Mouse (Mus musculus): ENCODE data around the gene Baiap2. TPM values are rescaled to one million over a fixed set of nuclear protein-coding genes. Genes with fewer than 3 reads are reported as not detected.

Gene Baiap2
- polyA plus RNA-seq, 1 experiment from 2014 or later, result 15.3 TPM

GRCm38 (mm10) chr11:119982236-119982635 lies 39.7 kb downstream of the Baiap2 start:
- Histone ChIP-seq H3K36me3 (peaks cover 3% of the 10 kb centered on the region; the same call in 1 of the 2 replicates), H3K4me3 (no peak overlapping the region), H3K9me3 (no peaks in the 10 kb centered on the region), H3K27ac (no peak overlapping the region), H3K4me2 (replicated peaks) (no peak overlapping the region), H3K9ac (no peak overlapping the region), H3K27me3 (no peaks in the 10 kb centered on the region), H3K4me1 (no peaks in the 10 kb centered on the region)
- no peak for ATAC-seq (ENCODE audit: insufficient number of reproducible peaks, insufficient read depth, low FRiP score, low TSS enrichment)
- 90% methylated on average over 3 of the region's 3 CpGs for whole genome bisulfite sequencing

- Histone ChIP-seq H3K4me3 (no peak overlapping the region), H3K27me3 (no peaks in the 10 kb centered on the region), H3K36me3 (peaks cover 3% of the 10 kb centered on the region; the same call in 1 of the 2 replicates), H3K27ac (no peak overlapping the region), H3K4me1 (no peaks in the 10 kb centered on the region), H3K4me2 (replicated peaks) (no peak overlapping the region), H3K9ac (no peak overlapping the region), H3K9me3 (no peaks in the 10 kb centered on the region)
- ATAC-seq (ENCODE audit: insufficient number of reproducible peaks, insufficient read depth, low FRiP score, low TSS enrichment), result no peak
- WGBS, result 90% methylated on average over 2 of the region's 2 CpGs
Measured at GRCm38 (mm10) chr11:119983151-119983550, 40.6 kb downstream of the Baiap2 start.

GRCm38 (mm10) chr11:119986751-119987425 lies 44.3 kb downstream of the Baiap2 start:
- H3K4me3 ChIP-seq, result no peak overlapping the region
- H3K27ac ChIP-seq, result no peak overlapping the region
- 83% methylated on average over 9 of the region's 9 CpGs for WGBS
- H3K4me1 ChIP-seq, result peaks cover 25% of the 10 kb centered on the region
- H3K36me3 ChIP-seq, result peaks cover 3% of the 10 kb centered on the region; the same call in 1 of the 2 replicates
- no peaks in the 10 kb centered on the region for H3K9me3 ChIP-seq
- H3K4me2 ChIP-seq (replicated peaks), result no peak overlapping the region
- ATAC-seq (ENCODE audit: insufficient number of reproducible peaks, insufficient read depth, low FRiP score, low TSS enrichment), result no peak
- H3K27me3 ChIP-seq, result no peaks in the 10 kb centered on the region
- no peak overlapping the region for H3K9ac ChIP-seq

- Histone ChIP-seq H3K4me1 (peaks cover 25% of the 10 kb centered on the region), H3K4me2 (replicated peaks) (no peak overlapping the region), H3K27ac (no peak overlapping the region), H3K9ac (no peak overlapping the region), H3K36me3 (peaks cover 3% of the 10 kb centered on the region; the same call in 1 of the 2 replicates), H3K4me3 (no peak overlapping the region), H3K9me3 (no peaks in the 10 kb centered on the region), H3K27me3 (no peaks in the 10 kb centered on the region)
- 86% methylated on average over 7 of the region's 7 CpGs for WGBS
- ATAC-seq (ENCODE audit: insufficient number of reproducible peaks, insufficient read depth, low FRiP score, low TSS enrichment), result no peak
Measured at GRCm38 (mm10) chr11:119987876-119988275, 45.3 kb downstream of the Baiap2 start.

- no peak for ATAC-seq (ENCODE audit: insufficient number of reproducible peaks, insufficient read depth, low FRiP score, low TSS enrichment)
- no peak overlapping the region for H3K4me3 ChIP-seq
- no peak overlapping the region for H3K9ac ChIP-seq
- H3K27ac ChIP-seq, result 0 out of 2 replicates have a peak overlapping the region, but pooled peaks have one; percentile 36
- 91% methylated on average over 7 of the region's 7 CpGs for WGBS
- H3K4me2 ChIP-seq (replicated peaks), result no peak overlapping the region
- no peaks in the 10 kb centered on the region for H3K9me3 ChIP-seq
- H3K27me3 ChIP-seq, result no peaks in the 10 kb centered on the region
- peaks cover 25% of the 10 kb centered on the region for H3K4me1 ChIP-seq
- peaks cover 3% of the 10 kb centered on the region for H3K36me3 ChIP-seq
Measured at GRCm38 (mm10) chr11:119988391-119988790, 45.8 kb downstream of the Baiap2 start.

- Histone ChIP-seq H3K4me1 (peaks cover 25% of the 10 kb centered on the region), H3K9ac (no peak overlapping the region), H3K36me3 (peaks cover 5% of the 10 kb centered on the region; the same call in 1 of the 2 replicates), H3K27me3 (no peaks in the 10 kb centered on the region), H3K9me3 (no peaks in the 10 kb centered on the region), H3K4me3 (no peak overlapping the region), H3K4me2 (replicated peaks) (no peak overlapping the region), H3K27ac (peak overlapping the region; percentile 51; the same call in 1 of the 2 replicates)
- ATAC-seq (ENCODE audit: insufficient number of reproducible peaks, insufficient read depth, low FRiP score, low TSS enrichment), result peak; percentile 54; the same call in 1 of the 2 replicates
- 34% methylated on average over 10 of the region's 10 CpGs for WGBS
Measured at GRCm38 (mm10) chr11:119989115-119989564, 46.6 kb downstream of the Baiap2 start.

- H3K9me3 ChIP-seq, result no peaks in the 10 kb centered on the region
- H3K27ac ChIP-seq, result no peak overlapping the region
- ATAC-seq (ENCODE audit: insufficient number of reproducible peaks, insufficient read depth, low FRiP score, low TSS enrichment), result no peak; the same call in 1 of the 2 replicates
- H3K9ac ChIP-seq, result no peak overlapping the region
- H3K36me3 ChIP-seq, result peaks cover 13% of the 10 kb centered on the region
- H3K4me1 ChIP-seq, result peaks cover 25% of the 10 kb centered on the region
- 51% methylated on average over 10 of the region's 10 CpGs for WGBS
- no peak overlapping the region for H3K4me3 ChIP-seq
- H3K4me2 ChIP-seq (replicated peaks), result no peak overlapping the region; the same call in 1 of the 2 replicates
- no peaks in the 10 kb centered on the region for H3K27me3 ChIP-seq
Measured at GRCm38 (mm10) chr11:119990658-119991337, 48.2 kb downstream of the Baiap2 start.

GRCm38 (mm10) chr11:119991338-119991678 lies 48.7 kb downstream of the Baiap2 start:
- Histone ChIP-seq H3K4me2 (replicated peaks) (no peak overlapping the region; the same call in 1 of the 2 replicates), H3K27me3 (no peaks in the 10 kb centered on the region), H3K4me1 (peaks cover 25% of the 10 kb centered on the region), H3K36me3 (peaks cover 16% of the 10 kb centered on the region), H3K27ac (no peak overlapping the region), H3K4me3 (no peak overlapping the region), H3K9me3 (no peaks in the 10 kb centered on the region), H3K9ac (no peak overlapping the region)
- WGBS, result 16% methylated on average over 10 of the region's 10 CpGs
- peak; percentile 65 for ATAC-seq (ENCODE audit: insufficient number of reproducible peaks, insufficient read depth, low FRiP score, low TSS enrichment)

- no peak overlapping the region for H3K27ac ChIP-seq
- H3K4me3 ChIP-seq, result no peak overlapping the region
- WGBS, result 92% methylated on average over 16 of the region's 16 CpGs
- H3K36me3 ChIP-seq, result peaks cover 43% of the 10 kb centered on the region
- no peaks in the 10 kb centered on the region for H3K4me1 ChIP-seq
- H3K27me3 ChIP-seq, result no peaks in the 10 kb centered on the region
- H3K4me2 ChIP-seq (replicated peaks), result no peak overlapping the region
- no peak for ATAC-seq (ENCODE audit: insufficient number of reproducible peaks, insufficient read depth, low FRiP score, low TSS enrichment)
- H3K9me3 ChIP-seq, result no peaks in the 10 kb centered on the region
- H3K9ac ChIP-seq, result no peak overlapping the region
Measured at GRCm38 (mm10) chr11:119997351-119997750, 54.8 kb downstream of the Baiap2 start.

GRCm38 (mm10) chr11:120002041-120002440 lies 59.5 kb downstream of the Baiap2 start:
- Histone ChIP-seq H3K27ac (no peak overlapping the region; the same call in 1 of the 2 replicates), H3K9me3 (no peaks in the 10 kb centered on the region), H3K27me3 (no peaks in the 10 kb centered on the region), H3K4me3 (no peak overlapping the region), H3K4me2 (replicated peaks) (no peak overlapping the region), H3K9ac (no peak overlapping the region), H3K36me3 (peaks cover 20% of the 10 kb centered on the region; the same call in 1 of the 2 replicates), H3K4me1 (no peaks in the 10 kb centered on the region)
- ATAC-seq (ENCODE audit: insufficient number of reproducible peaks, insufficient read depth, low FRiP score, low TSS enrichment), result no peak
- WGBS, result 65% methylated on average over 5 of the region's 5 CpGs

- Histone ChIP-seq H3K27ac (no peak overlapping the region), H3K9ac (no peak overlapping the region), H3K9me3 (no peaks in the 10 kb centered on the region), H3K36me3 (peaks cover 13% of the 10 kb centered on the region; the same call in 1 of the 2 replicates), H3K27me3 (no peaks in the 10 kb centered on the region), H3K4me2 (replicated peaks) (no peak overlapping the region), H3K4me1 (no peaks in the 10 kb centered on the region), H3K4me3 (no peak overlapping the region)
- WGBS, result 87% methylated on average over 7 of the region's 7 CpGs
- ATAC-seq (ENCODE audit: insufficient number of reproducible peaks, insufficient read depth, low FRiP score, low TSS enrichment), result no peak
Measured at GRCm38 (mm10) chr11:120002634-120003220, 60.2 kb downstream of the Baiap2 start.

Measured in embryonic facial prominence, embryonic 12.5 days (tissue).